Mouse (Mus musculus) liver, adult 2 months (tissue): Measurements from ENCODE around the gene Tnfrsf14.

Experiments
- CTCF ChIP-seq: fragments of 200-500 bp; IDR thresholded peaks from 2 replicates; pipeline ENCODE4 v1.5.1; 2011; ENCODE audit warnings: low read depth, low read length, control low read depth
- POLR2A ChIP-seq: fragments of 200-500 bp; IDR thresholded peaks from 2 replicates; pipeline ENCODE4 v1.6.1; 2011; ENCODE audit warnings: low read length, control low read depth; ENCODE audit not compliant: insufficient read depth; ENCODE audit errors: extremely low read depth

- TF ChIP-seq POLR2A (no peak), CTCF (no peak)
Measured at GRCm38 (mm10) chr4:154902371-154902770, 26.0 kb downstream of the Tnfrsf14 start.
